Mouse (Mus musculus) embryonic facial prominence, embryonic 10.5 days (tissue): ENCODE data around the gene 4930524B15Rik. TPM values are rescaled to one million over a fixed set of nuclear protein-coding genes. Genes with fewer than 3 reads are reported as not detected.

Experiments used
- DNase-seq: peaks from one replicate; pipeline ENCODE4 v3.0.0-alpha.2; 2017; ENCODE audit warnings: low spot score
- H3K27ac ChIP-seq: fragments of 300-500 bp; sonication (generic); replicated peaks from 2 replicates; pipeline ENCODE4 v1.5.1; 2016; ENCODE audit warnings: mild to moderate bottlenecking
- H3K27me3 ChIP-seq: fragments of 300-500 bp; sonication (generic); replicated peaks from 2 replicates; pipeline ENCODE4 v1.6.1; 2016; ENCODE audit warnings: low read depth, mild to moderate bottlenecking; ENCODE audit not compliant: poor library complexity, severe bottlenecking
- H3K36me3 ChIP-seq: fragments of 300-500 bp; sonication (generic); replicated peaks from 2 replicates; pipeline ENCODE4 v1.6.1; 2016; ENCODE audit warnings: mild to moderate bottlenecking, moderate library complexity
- H3K4me1 ChIP-seq: fragments of 300-500 bp; sonication (generic); 2 replicates; pipeline ENCODE4 v1.6.1; 2016
- H3K4me3 ChIP-seq: fragments of 300-500 bp; sonication (generic); 2 replicates; pipeline ENCODE4 v1.5.1; 2016; ENCODE audit warnings: mild to moderate bottlenecking, moderate library complexity
- H3K9me3 ChIP-seq: fragments of 300-500 bp; sonication (generic); 2 replicates; pipeline ENCODE4 v1.6.1; 2016; ENCODE audit warnings: mild to moderate bottlenecking
- WGBS: fragments of 180-500 bp; shearing (Covaris S2); methylation state at CpG from one replicate; pipeline ENCODE4 v1.1.7; 2016; 5-methylcytosine and 5-hydroxymethylcytosine counted together
- polyA plus RNA-seq: library from polyadenylated mRNA; unstranded; fragments of >200 nt; fragmentation: Nextera tagmentation; extraction: Ambion mirVana; gene quantifications from 2 replicates; pipeline ENCODE4 v1.2.1, GENCODE M21; 2016

Gene 4930524B15Rik
- polyA plus RNA-seq, result 0.10 and 0.14 TPM in 2 replicates

DNA sequence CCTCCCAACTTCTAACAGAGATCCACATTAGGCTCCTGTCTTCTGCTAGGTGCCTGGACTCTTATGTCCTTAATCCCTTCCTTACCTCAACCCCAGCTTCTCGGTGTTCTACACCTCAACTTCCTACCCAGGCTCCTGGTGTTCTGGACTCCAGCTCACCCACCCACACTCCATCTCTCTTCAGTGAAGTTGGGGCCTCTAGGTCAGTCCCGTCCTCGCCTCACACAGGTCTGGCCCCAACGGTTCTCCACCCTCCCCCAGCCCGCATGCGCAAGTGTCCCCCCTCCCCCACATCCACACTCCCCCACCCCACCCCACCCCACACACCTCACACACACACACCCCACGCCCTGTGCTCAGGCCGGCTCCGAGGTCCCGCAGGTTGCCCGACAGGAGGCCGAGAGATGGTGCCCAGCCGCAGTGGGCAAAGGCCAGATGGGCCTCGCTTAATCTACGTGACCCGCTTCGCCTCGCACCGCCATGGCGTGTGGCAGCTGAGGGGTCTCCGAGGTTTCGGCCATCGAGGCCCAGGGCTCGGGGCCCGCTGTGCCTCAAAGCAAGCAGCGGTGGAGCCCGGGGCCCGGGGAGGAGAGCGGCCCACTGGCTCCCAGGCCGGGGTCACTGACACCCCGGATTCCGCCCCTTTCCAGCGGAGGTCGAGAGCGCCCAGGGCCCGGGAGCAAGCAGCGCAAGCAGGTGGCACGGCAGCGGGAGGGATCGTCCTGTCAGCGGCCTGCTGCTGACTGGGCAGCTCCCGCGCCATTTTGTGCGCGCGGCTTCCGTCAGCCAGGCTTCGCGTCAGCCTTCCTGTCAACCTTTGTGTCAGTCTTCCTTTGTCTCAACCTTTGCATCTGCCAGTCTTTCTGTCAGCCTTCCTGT is at the start of gene 4930524B15Rik:
TSS of gene 4930524B15Rik (plus strand) at position 337 of the 879 bp plus-strand sequence.
- 42% methylated on average over 49 of the region's 49 CpGs for WGBS
- Histone ChIP-seq H3K4me3 (peak within 1 kb of the TSS; percentile 54), H3K27ac (peak within 1 kb of the TSS; percentile 82), H3K9me3 (no peaks in the 10 kb centered on the region), H3K36me3 (no peaks in the 10 kb centered on the region), H3K4me1 (peaks cover 6% of the 10 kb centered on the region), H3K27me3 (peaks cover 7% of the 10 kb centered on the region)
- DNase-seq, result peak; percentile 52

DNA sequence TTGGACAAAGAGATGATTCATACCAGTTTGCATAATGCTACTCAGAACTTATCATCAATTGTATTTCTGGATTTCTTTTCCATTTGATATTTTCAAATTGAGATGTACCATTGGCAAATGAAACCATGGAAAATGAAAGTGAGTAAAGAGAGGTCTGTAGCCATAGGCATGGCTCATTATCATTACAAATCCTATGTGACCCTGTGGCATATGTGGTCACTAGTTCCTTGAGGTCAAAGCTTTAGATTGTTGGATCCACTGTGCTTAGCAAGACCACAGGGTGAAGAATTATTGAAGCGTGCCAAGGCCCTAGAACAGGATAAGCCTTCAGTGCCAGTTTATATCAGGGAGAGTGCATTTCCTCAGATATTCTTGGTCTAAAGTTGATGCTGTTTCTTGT is 47.6 kb upstream of the 4930524B15Rik start:
- H3K27me3 ChIP-seq, result no peaks in the 10 kb centered on the region
- H3K4me3 ChIP-seq, result no peak overlapping the region
- no peaks in the 10 kb centered on the region for H3K4me1 ChIP-seq
- H3K9me3 ChIP-seq, result no peaks in the 10 kb centered on the region
- H3K27ac ChIP-seq, result no peak overlapping the region
- 84% methylated on average over 1 of the region's 1 CpGs for WGBS
- H3K36me3 ChIP-seq, result peaks cover 8% of the 10 kb centered on the region
- no peak for DNase-seq

DNA sequence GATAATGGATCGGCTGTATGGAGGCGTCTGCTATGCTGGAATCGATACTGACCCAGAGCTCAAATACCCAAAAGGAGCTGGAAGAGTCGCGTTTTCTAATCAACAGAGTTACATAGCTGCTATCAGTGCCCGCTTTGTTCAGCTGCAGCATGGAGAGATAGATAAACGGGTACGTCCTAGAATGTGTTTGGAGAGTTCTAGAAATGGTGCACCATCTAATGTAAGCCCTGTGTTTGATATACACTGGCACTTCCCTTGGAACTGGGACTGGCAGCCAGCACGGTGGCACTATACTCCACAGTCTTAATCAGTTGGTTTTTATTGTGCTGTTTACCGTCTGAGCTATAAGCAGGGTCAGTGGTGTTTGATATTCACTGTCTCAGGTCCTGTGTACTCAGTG is 35.3 kb upstream of the 4930524B15Rik start:
- H3K27me3 ChIP-seq, result no peaks in the 10 kb centered on the region
- H3K4me1 ChIP-seq, result peaks cover 4% of the 10 kb centered on the region
- no peak overlapping the region for H3K27ac ChIP-seq
- H3K4me3 ChIP-seq, result no peak overlapping the region
- no peak for DNase-seq
- no peaks in the 10 kb centered on the region for H3K9me3 ChIP-seq
- 95% methylated on average over 10 of the region's 10 CpGs for WGBS
- peaks cover 40% of the 10 kb centered on the region for H3K36me3 ChIP-seq

DNA sequence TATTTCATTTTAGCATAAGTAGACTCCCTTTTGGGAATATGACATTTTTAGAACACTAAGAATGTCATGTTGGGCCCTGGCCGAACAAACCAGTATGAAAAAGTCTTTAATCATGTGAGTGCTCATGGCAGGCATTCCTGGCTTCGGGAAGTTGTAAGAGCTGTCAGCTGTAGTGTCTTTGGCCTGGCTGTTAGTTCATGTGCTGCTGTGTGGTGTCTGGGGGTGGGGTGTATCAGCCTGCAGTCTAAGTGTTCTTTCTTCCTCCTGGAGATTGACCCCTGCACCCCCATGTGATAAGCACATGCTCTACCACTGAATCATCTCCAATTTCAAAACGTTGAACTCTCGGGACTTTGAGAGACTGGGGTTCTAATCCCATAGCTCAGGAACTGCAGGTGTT is 29.7 kb upstream of the 4930524B15Rik start:
- DNase-seq, result no peak
- H3K4me1 ChIP-seq, result peaks cover 4% of the 10 kb centered on the region
- no peaks in the 10 kb centered on the region for H3K9me3 ChIP-seq
- no peaks in the 10 kb centered on the region for H3K27me3 ChIP-seq
- no peak overlapping the region for H3K4me3 ChIP-seq
- peaks cover 9% of the 10 kb centered on the region for H3K36me3 ChIP-seq
- H3K27ac ChIP-seq, result no peak overlapping the region
- WGBS, result 53% methylated on average over 4 of the region's 4 CpGs

DNA sequence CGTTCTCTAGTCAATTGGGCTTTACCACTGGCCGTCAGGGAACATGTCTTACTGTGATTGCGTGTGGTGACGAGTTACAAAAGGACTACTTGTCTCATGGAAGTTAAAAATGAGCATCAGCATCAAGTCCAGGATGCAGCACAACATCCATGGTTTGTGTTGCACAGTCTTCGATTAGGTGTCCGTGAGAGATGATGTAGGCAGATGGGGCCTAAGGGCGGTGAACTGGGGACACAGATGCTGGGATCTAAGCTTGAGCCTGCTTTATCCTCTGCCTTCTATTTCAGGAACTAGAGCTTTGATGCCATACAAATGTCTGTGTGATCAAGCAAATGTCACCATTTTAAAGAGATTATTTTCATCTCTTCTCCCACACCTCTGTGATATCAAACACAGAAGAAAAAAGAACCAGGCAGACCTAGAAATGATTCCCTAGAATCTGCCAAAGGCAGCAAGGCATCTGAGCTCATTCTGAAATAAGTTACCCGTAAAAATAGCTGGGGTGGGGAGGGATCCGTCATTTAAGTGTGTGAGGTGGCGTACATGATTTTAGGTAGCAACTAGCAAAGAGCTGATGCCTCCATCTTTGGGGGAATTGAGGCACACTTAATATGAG is 28.4 kb upstream of the 4930524B15Rik start:
- H3K36me3 ChIP-seq, result no peaks in the 10 kb centered on the region
- DNase-seq, result no peak
- H3K4me1 ChIP-seq, result peaks cover 4% of the 10 kb centered on the region
- H3K9me3 ChIP-seq, result no peaks in the 10 kb centered on the region
- WGBS, result 92% methylated on average over 10 of the region's 10 CpGs
- no peak overlapping the region for H3K27ac ChIP-seq
- no peaks in the 10 kb centered on the region for H3K27me3 ChIP-seq
- no peak overlapping the region for H3K4me3 ChIP-seq

DNA sequence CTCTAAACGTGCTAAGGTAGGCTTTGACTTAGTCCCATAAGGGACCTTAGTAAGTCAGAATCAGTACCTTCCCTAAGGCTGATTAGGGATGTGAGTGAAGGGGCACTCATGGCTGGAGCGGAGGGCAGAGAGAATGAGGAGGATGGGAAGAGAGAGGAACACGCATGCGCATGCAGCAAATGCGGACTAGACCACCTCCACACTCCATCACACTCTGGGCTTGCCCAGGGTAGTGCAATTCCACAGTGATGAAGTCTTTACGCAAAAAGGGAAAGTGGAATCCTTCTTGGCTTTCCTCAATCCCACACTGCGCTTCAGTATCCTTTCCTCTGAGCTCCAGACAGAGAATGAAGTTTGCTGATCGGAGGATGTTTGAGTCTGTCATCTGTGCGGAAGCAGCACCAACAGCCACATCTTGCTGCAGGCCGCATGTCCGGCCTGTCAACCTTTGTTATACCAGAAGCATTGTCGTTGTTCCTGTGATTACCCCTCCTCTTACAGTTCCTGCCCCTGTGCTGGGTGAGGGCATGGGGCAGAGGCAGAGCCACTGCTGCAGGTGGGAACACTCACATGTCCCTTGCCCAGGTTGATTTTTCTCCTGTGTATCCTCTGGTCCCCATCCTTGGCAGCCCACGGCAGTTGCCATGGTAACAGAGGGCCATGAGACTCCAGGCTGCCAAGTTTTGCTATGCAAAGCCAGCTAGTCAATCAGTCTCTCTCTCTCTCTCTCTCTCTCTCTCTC is 24.3 kb upstream of the 4930524B15Rik start:
- no peak overlapping the region for H3K4me3 ChIP-seq
- H3K36me3 ChIP-seq, result no peaks in the 10 kb centered on the region
- no peaks in the 10 kb centered on the region for H3K9me3 ChIP-seq
- H3K4me1 ChIP-seq, result no peaks in the 10 kb centered on the region
- H3K27ac ChIP-seq, result no peak overlapping the region
- H3K27me3 ChIP-seq, result no peaks in the 10 kb centered on the region
- peak; percentile 21 for DNase-seq
- 79% methylated on average over 13 of the region's 13 CpGs for WGBS

DNA sequence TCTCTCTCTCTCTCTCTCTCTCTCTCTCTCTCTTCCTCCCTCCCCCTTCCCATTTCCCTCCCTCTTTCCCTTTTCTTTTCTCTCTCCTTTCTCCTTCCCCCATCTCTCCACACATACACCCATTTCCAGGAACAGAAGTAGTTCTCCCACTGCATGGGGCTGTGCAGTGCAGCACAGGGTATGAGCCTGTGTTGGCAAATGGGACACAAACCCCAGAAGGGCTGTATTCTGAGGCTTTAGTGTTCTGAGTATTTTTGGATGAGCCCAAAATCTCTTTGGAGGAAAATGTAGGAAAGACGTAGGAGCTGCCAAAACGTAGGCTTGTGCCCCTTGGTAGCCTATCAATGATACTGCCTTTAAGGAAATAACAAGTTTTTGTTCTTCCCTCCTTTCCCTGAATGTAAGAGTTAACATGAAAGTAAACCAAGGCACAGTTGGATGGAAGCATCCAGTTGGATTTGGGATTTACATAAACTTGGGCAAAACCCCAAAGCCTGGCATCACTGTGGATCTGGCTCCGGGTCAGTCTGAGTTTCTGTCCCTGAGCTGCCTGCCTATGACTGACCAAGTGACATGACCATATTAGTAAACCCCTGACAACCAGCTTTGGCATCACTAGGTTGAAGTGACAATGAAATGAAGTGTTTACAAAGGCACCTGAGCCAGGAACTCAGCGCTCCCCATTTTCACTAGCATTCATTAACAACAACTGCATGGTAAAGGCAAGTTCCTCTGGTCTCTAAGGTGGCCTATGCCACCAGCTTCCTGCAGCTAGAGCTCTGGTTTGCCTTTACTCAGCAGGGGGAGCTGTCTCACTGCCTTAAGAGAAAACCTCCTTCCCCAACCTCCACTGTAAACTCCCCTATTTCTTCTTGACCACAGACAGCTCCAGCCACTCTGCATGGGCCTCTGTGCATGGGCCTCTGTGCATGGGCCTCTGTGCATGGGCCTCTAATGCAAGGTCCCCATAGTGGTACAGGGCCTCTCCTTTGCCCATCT is 23.5 kb upstream of the 4930524B15Rik start:
- Histone ChIP-seq H3K9me3 (no peaks in the 10 kb centered on the region), H3K36me3 (no peaks in the 10 kb centered on the region), H3K27me3 (no peaks in the 10 kb centered on the region), H3K4me1 (no peaks in the 10 kb centered on the region), H3K27ac (no peak overlapping the region), H3K4me3 (no peak overlapping the region)
- WGBS, result 80% methylated on average over 4 of the region's 4 CpGs
- no peak for DNase-seq

DNA sequence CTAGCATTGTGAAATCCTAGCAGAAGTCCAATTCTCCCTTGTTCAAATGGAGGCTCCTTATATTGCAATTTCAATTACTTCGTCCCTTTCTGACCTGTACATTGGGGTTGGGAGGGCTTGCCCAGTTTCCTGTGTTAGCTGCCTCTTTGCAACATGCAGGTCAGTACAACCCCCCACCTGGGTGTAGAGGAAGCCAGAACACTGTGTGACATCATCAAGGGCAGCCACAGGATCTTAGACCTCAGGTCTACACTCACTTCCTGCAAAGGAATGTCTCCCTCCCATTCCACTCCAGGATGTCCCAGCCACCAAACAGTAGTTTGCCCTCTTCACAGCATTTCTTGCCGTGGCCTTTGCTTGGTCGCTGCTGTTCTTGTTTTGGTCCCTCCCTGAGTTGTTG is 19.9 kb upstream of the 4930524B15Rik start:
- no peaks in the 10 kb centered on the region for H3K36me3 ChIP-seq
- 78% methylated on average over 3 of the region's 3 CpGs for WGBS
- H3K27ac ChIP-seq, result no peak overlapping the region
- H3K4me3 ChIP-seq, result no peak overlapping the region
- peaks cover 16% of the 10 kb centered on the region for H3K4me1 ChIP-seq
- H3K27me3 ChIP-seq, result peaks cover 7% of the 10 kb centered on the region
- H3K9me3 ChIP-seq, result no peaks in the 10 kb centered on the region
- DNase-seq, result no peak

DNA sequence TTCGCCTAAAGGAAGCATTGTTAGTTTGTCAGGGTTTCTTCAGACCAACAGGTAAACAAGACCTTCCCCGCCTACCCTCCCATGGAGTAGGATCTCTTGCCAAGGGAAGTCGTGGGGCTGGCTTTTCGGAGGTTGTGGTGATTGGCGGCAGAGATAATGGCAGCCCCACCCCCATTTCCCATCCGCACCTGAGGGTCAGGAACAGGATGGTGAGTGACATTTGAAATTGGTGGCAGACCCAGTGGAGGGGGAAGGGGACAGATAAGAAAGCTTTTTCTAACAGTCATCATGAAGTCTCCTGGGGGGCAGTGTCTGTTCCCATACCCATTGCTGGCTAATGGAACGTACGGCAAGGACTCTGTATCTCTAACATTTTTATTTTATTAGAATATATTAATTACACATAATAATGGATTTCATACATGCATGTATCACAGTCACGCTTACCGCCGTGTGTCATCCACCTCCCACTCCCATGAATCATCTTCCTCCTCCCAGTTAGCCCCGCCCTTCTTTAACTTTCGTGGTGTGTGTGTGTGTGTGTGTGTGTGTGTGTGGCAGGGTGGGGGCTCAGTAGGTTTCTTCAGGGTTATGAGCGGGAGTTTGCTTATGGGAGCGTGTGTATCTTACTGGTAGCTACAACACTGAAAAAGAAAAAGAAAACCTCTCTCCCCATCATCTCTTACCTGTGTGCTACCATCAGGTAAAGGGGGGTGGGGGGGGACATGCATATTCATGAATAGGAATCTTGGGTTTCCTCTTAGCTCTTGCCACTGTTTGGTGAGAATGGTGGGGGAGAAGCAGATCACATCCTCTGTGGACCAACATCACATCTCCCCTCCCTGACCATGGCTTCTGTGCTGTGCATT is 16.7 kb upstream of the 4930524B15Rik start:
- no peak for DNase-seq
- Histone ChIP-seq H3K27ac (peak overlapping the region; percentile 49; the same call in 1 of the 2 replicates), H3K4me3 (peak overlapping the region; percentile 54), H3K9me3 (no peaks in the 10 kb centered on the region), H3K27me3 (peaks cover 13% of the 10 kb centered on the region), H3K4me1 (peaks cover 16% of the 10 kb centered on the region), H3K36me3 (no peaks in the 10 kb centered on the region)
- 14% methylated on average over 15 of the region's 15 CpGs for WGBS

DNA sequence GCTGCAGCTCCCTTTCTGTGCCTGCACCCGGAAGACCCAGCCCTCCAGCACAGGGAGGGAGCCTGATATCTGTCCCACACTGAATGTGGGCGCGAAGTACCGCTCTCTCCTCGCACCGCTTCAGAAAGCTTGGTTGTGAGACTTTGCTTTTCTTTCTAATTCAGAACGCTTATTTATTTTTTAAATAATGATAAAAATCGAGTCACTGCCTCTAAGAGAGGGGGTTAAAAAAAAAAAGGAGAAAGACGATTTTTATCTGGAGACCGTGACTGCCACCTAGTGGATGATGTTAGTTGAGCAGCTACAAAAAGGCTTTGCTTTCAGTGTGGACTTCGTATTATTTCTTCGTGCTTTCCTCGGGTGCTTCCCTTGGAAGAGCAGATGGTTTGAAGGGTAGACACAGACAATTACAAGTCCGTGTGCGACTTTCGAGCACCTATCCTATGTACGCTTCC is 16.0 kb upstream of the 4930524B15Rik start:
- peak; percentile 68 for DNase-seq
- Histone ChIP-seq H3K27ac (peak overlapping the region; percentile 49; the same call in 1 of the 2 replicates), H3K9me3 (no peaks in the 10 kb centered on the region), H3K4me3 (peak overlapping the region; percentile 54), H3K36me3 (no peaks in the 10 kb centered on the region), H3K4me1 (peaks cover 16% of the 10 kb centered on the region), H3K27me3 (peaks cover 13% of the 10 kb centered on the region)
- 2% methylated on average over 17 of the region's 17 CpGs for whole genome bisulfite sequencing

DNA sequence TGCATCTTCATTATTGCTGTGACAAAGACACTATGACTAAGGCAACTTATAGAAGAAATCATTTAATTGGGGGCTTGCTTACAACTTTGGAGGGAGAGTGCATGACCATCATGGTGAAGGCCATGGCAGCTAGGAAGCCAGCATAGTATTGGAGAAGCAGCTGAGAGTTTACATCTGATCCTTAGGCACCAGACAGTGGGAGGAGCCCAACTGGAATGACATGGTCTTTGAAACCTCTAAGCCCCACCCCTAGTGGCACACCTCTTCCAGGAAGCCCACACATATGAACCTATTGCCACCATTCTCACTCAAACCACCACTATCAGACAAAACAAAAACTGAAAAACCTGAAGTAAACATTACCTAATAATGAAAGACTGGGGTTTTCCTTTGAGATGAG is 5.3 kb upstream of the 4930524B15Rik start:
- Histone ChIP-seq H3K27ac (no peak overlapping the region), H3K4me1 (no peaks in the 10 kb centered on the region), H3K4me3 (no peak overlapping the region), H3K27me3 (no peaks in the 10 kb centered on the region; the same call in 1 of the 2 replicates), H3K9me3 (no peaks in the 10 kb centered on the region), H3K36me3 (no peaks in the 10 kb centered on the region)
- DNase-seq, result no peak
